Mouse (Mus musculus): ENCODE measurements at regions not wholly inside any gene's neighbourhood (a gene's known extent, or its start where the extent isn't known, plus 50 kb on each side); places are given as distances from the start of the nearest gene placed in this dataset.

DNA sequence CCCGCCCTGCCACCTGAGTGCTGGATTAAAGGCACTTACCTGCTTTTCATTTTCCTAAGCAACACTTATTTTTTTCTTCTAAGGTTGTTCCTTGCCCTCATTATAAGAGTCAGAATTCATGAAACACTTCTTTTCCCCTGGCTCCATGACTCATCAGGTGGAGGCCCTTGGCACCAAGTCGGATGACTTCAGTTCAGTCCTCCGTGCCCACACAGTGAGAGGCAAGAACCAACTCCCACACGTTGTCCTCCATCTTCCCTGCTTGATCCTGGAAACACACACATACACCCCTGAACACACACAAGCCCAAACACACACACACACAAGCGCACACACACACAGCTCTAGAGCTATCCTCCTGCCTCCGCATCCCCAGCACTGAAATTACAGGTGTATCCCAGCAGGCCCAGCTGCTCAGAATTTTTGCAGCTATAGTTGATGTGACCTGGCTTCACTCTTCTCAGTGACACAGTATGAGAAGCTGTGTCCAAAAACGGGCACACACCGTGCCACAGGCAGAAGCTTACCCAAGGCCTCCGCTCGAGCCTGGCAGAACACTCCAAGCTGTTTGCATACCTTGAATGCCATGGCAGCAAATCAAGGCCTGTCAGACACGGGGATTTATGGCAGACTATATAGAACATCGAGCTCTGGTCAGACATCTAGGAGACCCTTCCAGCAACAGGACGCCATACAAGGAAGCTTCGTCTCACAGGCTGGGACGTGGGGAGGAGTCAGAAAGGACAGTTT lies 49.7 kb upstream of the Ier3 start:
- TF ChIP-seq USF1 (IDR thresholded peaks at IDR 0.05; ENCODE audit: low read depth) (no peak), POLR2A (IDR thresholded peaks at IDR 0.05; ENCODE audit: insufficient read length, low read depth) (no peak), MYOG (IDR thresholded peaks at IDR 0.05; ENCODE audit: control insufficient read depth in 1 of 3, insufficient read depth in 1 of 3, insufficient read length in 2 of 3, low read depth in 2 of 3) (no peak), TCF3 (IDR thresholded peaks at IDR 0.05; ENCODE audit: insufficient read length, low read depth) (no peak), MAX (IDR thresholded peaks at IDR 0.05; ENCODE audit: low read depth) (no peak), TCF12 (IDR thresholded peaks at IDR 0.05; ENCODE audit: insufficient read depth, poor library complexity, severe bottlenecking) (no peak), POLR2AphosphoS2 (IDR thresholded peaks at IDR 0.05; ENCODE audit: insufficient read length, low read depth) (no peak), CEBPB (IDR thresholded peaks at IDR 0.05; ENCODE audit: insufficient read depth, poor library complexity, severe bottlenecking) (no peak), E2F4 (IDR thresholded peaks at IDR 0.05; ENCODE audit: insufficient read depth) (no peak), MYOD1 (IDR thresholded peaks at IDR 0.05; ENCODE audit: control insufficient read depth in 1 of 3, insufficient read length in 2 of 3, low read depth in 2 of 3) (no peak), REST (IDR thresholded peaks at IDR 0.05; ENCODE audit: insufficient read depth, insufficient read length) (no peak), SRF (IDR thresholded peaks at IDR 0.05; ENCODE audit: control insufficient read depth, insufficient read length, low read depth) (no peak)

More for the DNA sequence above, 49.7 kb upstream of the Ier3 start:
- H3K4me3 ChIP-seq, result no peak overlapping the region
- H3K36me3 ChIP-seq (ENCODE audit: control insufficient read depth, insufficient read depth), result no peaks in the 10 kb centered on the region
- H3K4me2 ChIP-seq (ENCODE audit: low read depth), result peak overlapping the region; percentile 19
- no peaks in the 10 kb centered on the region for H3K27me3 ChIP-seq (ENCODE audit: control insufficient read depth, insufficient read depth, insufficient read length)
- no peak overlapping the region for H3ac ChIP-seq (ENCODE audit: control insufficient read depth, insufficient read length)
- no peaks in the 10 kb centered on the region for H3K79me2 ChIP-seq (ENCODE audit: control insufficient read depth, insufficient read depth)

Measured in myocyte (in vitro differentiated cells).